Mouse (Mus musculus): ENCODE results near the gene Spc25.

Gene Spc25

GRCm38 (mm10) chr2:69179721-69180120 lies 26.3 kb downstream of the Spc25 start:
- DNase-seq (ENCODE audit: low read depth), result no peak

GRCm38 (mm10) chr2:69175296-69175695 lies 30.7 kb downstream of the Spc25 start:
- DNase-seq (ENCODE audit: low read depth), result no peak

GRCm38 (mm10) chr2:69170395-69171077 lies 35.5 kb downstream of the Spc25 start:
- DNase-seq (ENCODE audit: low read depth), result no peak

- no peak for DNase-seq (ENCODE audit: low read depth)
These were observed 47.1 kb downstream of the Spc25 start for GRCm38 (mm10) chr2:69158907-69159306.

GRCm38 (mm10) chr2:69156283-69156682 lies 49.7 kb downstream of the Spc25 start:
- DNase-seq (ENCODE audit: low read depth), result no peak

- DNase-seq (ENCODE audit: low read depth), result no peak
These were observed 50.1 kb downstream of the Spc25 start for GRCm38 (mm10) chr2:69155861-69156260.

GRCm38 (mm10) chr2:69150841-69151240 lies 55.2 kb downstream of the Spc25 start:
- DNase-seq (ENCODE audit: low read depth), result no peak

- no peak for DNase-seq (ENCODE audit: low read depth)
These were observed 56.8 kb downstream of the Spc25 start for GRCm38 (mm10) chr2:69149154-69149553.

GRCm38 (mm10) chr2:69148691-69149090 lies 57.3 kb downstream of the Spc25 start:
- no peak for DNase-seq (ENCODE audit: low read depth)
